Mouse (Mus musculus) bone marrow, adult 2 months (tissue): ENCODE results near the gene Pard3b. TPM values are rescaled to one million over a fixed set of nuclear protein-coding genes. Genes with fewer than 3 reads are reported as not detected.

Experiments
- H3K27ac ChIP-seq: fragments of 200-500 bp; 2 replicates; pipeline ENCODE4 v1.5.1; 2012; ENCODE audit warnings: low read depth, mild to moderate bottlenecking, control low read depth, inconsistent platforms, low read length; ENCODE audit not compliant: control insufficient read depth, poor library complexity, insufficient read depth
- H3K4me1 ChIP-seq: fragments of 200-500 bp; 2 replicates; pipeline ENCODE4 v1.6.1; 2011; ENCODE audit warnings: low read length; ENCODE audit not compliant: control insufficient read depth, insufficient read depth
- H3K4me3 ChIP-seq: fragments of 200-500 bp; replicated peaks from 2 replicates; pipeline ENCODE3; 2011; ENCODE audit warnings: mild to moderate bottlenecking, low read depth, low read length, control low read depth; ENCODE audit not compliant: control insufficient read depth
- CTCF ChIP-seq: fragments of 200-500 bp; IDR thresholded peaks from 2 replicates; pipeline ENCODE4 v1.5.1; 2011; ENCODE audit warnings: low read length, control low read depth; ENCODE audit not compliant: control insufficient read depth, insufficient read depth
- POLR2A ChIP-seq: fragments of 200-500 bp; IDR thresholded peaks from 2 replicates; pipeline ENCODE4 v1.6.1; 2011; ENCODE audit warnings: low read depth, mild to moderate bottlenecking, control low read depth, low read length, borderline replicate concordance; ENCODE audit not compliant: control insufficient read depth
- WGBS: fragments of 180-500 bp; shearing (Covaris S2); methylation state at CpG from one replicate; pipeline ENCODE4 v1.1.7; 2018; 5-methylcytosine and 5-hydroxymethylcytosine counted together
- polyA plus RNA-seq: library from polyadenylated mRNA; stranded (reverse); fragments of >200 nt; gene quantifications from 2 replicates; pipeline ENCODE4 v1.2.4, GENCODE M21; 2011; ENCODE audit warnings: low replicate concordance; ENCODE audit not compliant: missing spikeins, insufficient read depth, insufficient read length

The Pard3b gene
- polyA plus RNA-seq, 1 experiment, result 9.7 TPM

GRCm38 (mm10) chr1:61796296-61796695 lies 157.7 kb downstream of the Pard3b start:
- Histone ChIP-seq H3K4me3 (no peak overlapping the region), H3K4me1 (no peaks in the 10 kb centered on the region), H3K27ac (no peak overlapping the region)
- WGBS, result 78% methylated on average over 5 of the region's 5 CpGs
- no peak for TF ChIP-seq POLR2A
- no peak for TF ChIP-seq CTCF

DNA sequence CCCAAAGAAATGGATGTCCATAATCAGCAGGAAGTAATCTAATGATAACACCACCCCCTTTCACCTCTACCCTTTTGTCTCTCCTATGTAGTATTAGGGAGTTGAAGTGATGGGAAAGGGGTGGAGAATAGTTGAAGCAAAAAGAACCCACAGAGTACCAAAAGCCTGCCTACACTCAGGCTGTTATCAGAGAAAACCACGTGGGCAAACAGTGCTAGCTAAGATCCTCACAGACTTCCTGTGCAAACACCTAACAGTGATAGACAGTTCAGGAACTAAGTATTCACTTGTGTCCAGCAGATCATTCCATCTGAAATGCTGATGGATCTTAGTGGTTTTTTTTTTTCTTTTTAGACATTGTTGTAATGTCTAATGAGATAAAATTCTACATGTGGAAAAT lies 181.6 kb downstream of the Pard3b start:
- Histone ChIP-seq H3K4me3 (no peak overlapping the region), H3K27ac (no peak overlapping the region), H3K4me1 (no peaks in the 10 kb centered on the region)
- TF ChIP-seq POLR2A (no peak), CTCF (no peak)
- WGBS, result 3% methylated on average over 1 of the region's 1 CpGs

GRCm38 (mm10) chr1:61825560-61826191 lies 187.1 kb downstream of the Pard3b start:
- Histone ChIP-seq H3K4me3 (no peak overlapping the region), H3K27ac (no peak overlapping the region), H3K4me1 (no peaks in the 10 kb centered on the region)
- WGBS, result 87% methylated on average over 3 of the region's 3 CpGs
- TF ChIP-seq POLR2A (no peak), CTCF (no peak)

DNA sequence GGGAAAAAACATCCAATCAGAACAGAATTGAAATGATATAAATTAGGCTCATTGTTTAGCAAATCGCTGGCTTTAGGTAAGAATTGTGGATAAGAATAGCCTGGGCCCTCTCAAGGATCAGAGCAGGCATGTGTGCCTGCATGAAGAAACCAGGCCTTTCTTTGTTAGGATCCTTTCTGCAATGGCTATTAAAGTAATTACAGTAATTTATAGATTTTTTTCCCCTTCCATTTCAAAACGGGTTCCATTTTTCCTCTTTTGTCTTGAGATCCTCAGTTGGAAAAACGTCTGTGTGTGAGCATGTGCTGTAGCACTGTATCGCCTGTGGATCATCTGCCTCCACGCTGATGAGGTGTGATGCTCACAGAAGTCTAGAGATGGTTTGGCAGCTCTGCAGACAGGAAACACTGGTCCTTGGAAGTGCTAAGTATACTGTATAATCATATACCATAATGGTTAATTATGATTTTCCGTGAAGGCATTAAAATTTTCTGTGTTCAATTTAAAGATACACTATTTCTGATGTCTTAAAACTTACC lies 198.5 kb downstream of the Pard3b start:
- H3K27ac ChIP-seq, result no peak overlapping the region
- TF ChIP-seq POLR2A, result no peak
- TF ChIP-seq CTCF, result no peak
- 77% methylated on average over 6 of the region's 6 CpGs for WGBS
- H3K4me3 ChIP-seq, result no peak overlapping the region
- no peaks in the 10 kb centered on the region for H3K4me1 ChIP-seq

DNA sequence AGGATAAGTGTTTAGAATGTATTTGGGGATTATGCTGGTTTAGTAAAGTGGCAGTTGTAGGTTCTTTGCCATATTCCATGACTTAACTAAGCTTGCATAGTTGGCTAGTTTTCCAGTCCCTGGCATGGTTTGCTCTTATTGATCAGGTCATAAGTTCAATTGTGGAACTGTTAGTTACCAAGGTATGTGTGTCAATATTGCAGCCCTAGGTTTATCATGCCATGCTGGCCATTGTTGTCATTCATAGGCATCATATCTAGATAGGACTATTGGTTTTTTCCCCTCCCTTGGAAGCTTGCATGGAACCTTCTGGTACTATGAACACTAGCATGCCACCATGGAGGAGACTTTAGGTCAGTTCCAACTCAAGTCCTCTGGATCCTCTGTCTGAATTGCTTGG lies 208.0 kb downstream of the Pard3b start:
- TF ChIP-seq CTCF (no peak), POLR2A (no peak)
- no peaks in the 10 kb centered on the region for H3K4me1 ChIP-seq
- no peak overlapping the region for H3K27ac ChIP-seq
- H3K4me3 ChIP-seq, result no peak overlapping the region

DNA sequence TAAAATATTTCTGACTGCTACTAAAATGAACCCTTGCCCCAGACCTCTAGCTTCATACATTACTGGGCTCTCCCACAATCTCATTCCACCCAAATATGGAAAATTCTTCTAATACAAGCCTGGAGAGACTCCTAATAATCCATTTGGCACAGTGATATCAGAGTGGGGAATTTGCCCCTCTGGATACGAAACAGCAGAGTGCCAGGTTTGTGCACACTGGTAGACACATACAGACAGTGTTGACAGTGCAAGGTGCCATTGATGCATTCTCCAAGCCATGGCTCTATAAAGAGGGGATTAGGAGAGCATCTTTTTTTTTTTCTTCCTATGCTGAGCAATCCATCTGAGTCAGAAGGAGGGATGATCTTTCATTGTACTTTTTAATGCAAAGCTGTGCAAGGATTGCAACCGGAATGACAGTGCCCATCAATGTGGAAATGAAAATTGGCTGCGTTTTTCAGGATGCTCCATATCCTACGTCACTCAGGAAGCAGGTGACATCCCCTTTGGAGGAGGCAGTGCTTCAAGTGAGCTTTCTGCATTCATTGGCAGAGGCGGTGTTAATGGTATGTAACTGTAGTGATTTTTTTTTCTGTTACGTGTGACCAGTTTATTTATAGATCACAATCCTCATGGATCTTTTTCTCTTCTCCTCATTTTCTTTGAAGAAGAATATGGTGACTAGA lies 210.5 kb downstream of the Pard3b start:
- WGBS, result 82% methylated on average over 6 of the region's 6 CpGs
- H3K4me1 ChIP-seq, result no peaks in the 10 kb centered on the region
- no peak for TF ChIP-seq POLR2A
- TF ChIP-seq CTCF, result no peak
- H3K27ac ChIP-seq, result no peak overlapping the region
- H3K4me3 ChIP-seq, result no peak overlapping the region

DNA sequence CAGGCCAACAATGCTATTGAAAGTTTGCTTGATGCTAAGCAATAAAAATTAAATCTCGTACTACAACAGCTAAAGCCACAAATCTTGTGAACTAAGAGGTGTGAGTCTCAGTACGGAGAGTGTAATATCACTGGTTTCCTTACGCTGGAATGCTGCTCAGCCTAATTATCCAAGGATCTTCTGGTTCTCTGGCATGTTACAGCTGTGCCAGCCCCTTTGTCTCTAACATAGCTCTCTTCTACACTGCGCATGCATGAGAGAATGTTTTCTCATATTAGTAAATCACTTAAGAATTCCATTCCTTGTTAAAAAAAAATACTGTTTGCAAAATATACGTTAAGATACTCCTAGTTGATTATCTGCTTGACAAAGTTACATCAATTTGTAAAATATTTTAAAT lies 211.8 kb downstream of the Pard3b start:
- TF ChIP-seq POLR2A, result no peak
- no peak for TF ChIP-seq CTCF
- H3K4me1 ChIP-seq, result no peaks in the 10 kb centered on the region
- H3K27ac ChIP-seq, result no peak overlapping the region
- WGBS, result 81% methylated on average over 5 of the region's 5 CpGs
- no peak overlapping the region for H3K4me3 ChIP-seq

- no peak overlapping the region for H3K27ac ChIP-seq
- H3K4me3 ChIP-seq, result no peak overlapping the region
- TF ChIP-seq POLR2A, result no peak
- TF ChIP-seq CTCF, result no peak
- no peaks in the 10 kb centered on the region for H3K4me1 ChIP-seq
- WGBS, result 59% methylated on average over 5 of the region's 5 CpGs
Observed at GRCm38 (mm10) chr1:61851176-61851575, 212.6 kb downstream of the Pard3b start.
